ENCODE assay signal across 25 mouse cellular contexts in the genomic region with DNA sequence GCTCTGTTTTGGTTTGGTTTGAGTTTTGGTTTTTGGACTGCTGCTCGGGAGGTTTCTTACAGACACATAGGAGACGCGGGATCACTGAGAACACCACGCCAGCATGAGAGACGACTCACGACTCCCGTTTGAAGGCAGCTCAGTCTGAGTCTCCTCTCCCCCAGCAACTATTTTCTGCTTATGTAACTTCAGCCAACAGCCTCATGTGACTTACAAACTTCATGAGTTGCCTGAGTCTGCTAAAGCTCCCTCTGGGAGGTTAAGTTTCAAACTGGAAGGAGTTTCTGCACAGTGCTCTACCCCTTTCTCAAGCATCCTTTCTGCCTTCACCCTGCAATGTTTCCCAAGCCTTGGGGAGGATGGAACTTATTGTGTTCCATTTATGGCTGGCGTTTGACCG. TPM values are rescaled to one million over a fixed set of nuclear protein-coding genes. Genes with fewer than 3 reads are reported as not detected.
A peak's percentile ranks its signal among the peaks of the same experiment; 100 is the strongest.
DNase-seq lines count a peak whose midpoint lies in the region; TF ChIP-seq lines count a peak whose summit lies in the region.
"Had no signal": no experiment of that assay in that cellular context is flagged by ENCODE, and none has a peak within 500 bp of the region (broad histone marks: within the 10 kb centered on the region; RNA-seq: fewer than 3 reads in every experiment).

No protein-coding gene starts in this region.

- H3K9ac ChIP-seq in heart, adult 2 months (ENCODE audit: low read depth, low read length), result no peak overlapping the region
- H3K9ac ChIP-seq: forebrain, embryonic 13.5 days; heart, embryonic 15.5 days; hindbrain, embryonic 12.5 days had no signal

- intact Hi-C loops in heart, adult 2 months (cut with DNase I), result no loop called here
- intact Hi-C loops in heart, postnatal 10 days (cut with DNase I), result no loop called here

- 66% methylated on average over 9 of the region's 9 CpGs for whole genome bisulfite sequencing in heart, adult 2 months

- H3K27ac ChIP-seq in heart, adult 2 months, result no peak overlapping the region
- H3K27ac ChIP-seq in brown adipose tissue, adult 24 weeks (replicated peaks; ENCODE audit: low read depth, low read length), result peak overlapping the region; percentile 59; the same call in 1 of the 2 replicates
- H3K27ac ChIP-seq: forebrain, embryonic 13.5 days; heart, embryonic 15.5 days; hindbrain, embryonic 12.5 days had no signal

- no peaks in the 10 kb centered on the region for H3K79me2 ChIP-seq in heart, adult 2 months (replicated peaks; ENCODE audit: control insufficient read depth, insufficient read depth, low read length)

- H3K4me3 ChIP-seq in heart, adult 2 months, result no peak overlapping the region
- no peak overlapping the region; the same call in 1 of the 2 replicates for H3K4me3 ChIP-seq in brown adipose tissue, adult 24 weeks (ENCODE audit: insufficient read depth, low read depth, low read length)
- H3K4me3 ChIP-seq: forebrain, embryonic 13.5 days; heart, embryonic 15.5 days; hindbrain, embryonic 12.5 days had no signal

- no peak for TF ChIP-seq CTCF in heart, adult 2 months (IDR thresholded peaks at IDR 0.05)

- H3K4me1 ChIP-seq in heart, adult 2 months (ENCODE audit: control insufficient read depth, insufficient read depth, low read length), result peaks cover 1% of the 10 kb centered on the region; the same call in 1 of the 2 replicates
- no peaks in the 10 kb centered on the region for H3K4me1 ChIP-seq in brown adipose tissue, adult 24 weeks (ENCODE audit: control insufficient read depth, insufficient read depth, insufficient read length, low read length)

- peak; percentile 43 for DNase-seq in gastrocnemius, adult 18-20 months (ENCODE audit: low spot score)
- no peak for DNase-seq in gastrocnemius, adult 8-10 months (ENCODE audit: low spot score in 2 of 2)
- no peak for DNase-seq in heart, adult 2 months
- no peak for DNase-seq in heart, postnatal 10 days
- DNase-seq in NIH3T3 (ENCODE audit: low read depth), result peak; percentile 77
- no peak for DNase-seq in adrenal gland, postnatal 36 days
- DNase-seq in yolk sac, embryonic 10.5 days (ENCODE audit: low spot score), result no peak
- DNase-seq: adrenal gland, postnatal 14 days; B cell, adult 2 months; cerebellum, adult 2 months; cerebellum, postnatal 10 days; heart, postnatal 36 days; kidney, adult 11 months; kidney, adult 9 months had no signal

- TF ChIP-seq EP300 in heart, adult 2 months (IDR thresholded peaks at IDR 0.05; ENCODE audit: insufficient read depth, low read depth, low read length), result no peak

- H3K27me3 ChIP-seq in heart, adult 2 months (ENCODE audit: control insufficient read depth, insufficient read depth, low read length), result no peaks in the 10 kb centered on the region
- H3K27me3 ChIP-seq: forebrain, embryonic 13.5 days; heart, embryonic 15.5 days had no signal

- no peaks in the 10 kb centered on the region for H3K36me3 ChIP-seq in heart, adult 2 months (ENCODE audit: control insufficient read depth, insufficient read depth, low read length)
- H3K36me3 ChIP-seq: G1E; heart, embryonic 15.5 days; hindbrain, embryonic 12.5 days had no signal

- TF ChIP-seq POLR2A in heart, adult 2 months (IDR thresholded peaks at IDR 0.05; ENCODE audit: insufficient read depth, low read depth, low read length), result 0 out of 2 replicates have a peak, but pooled peaks have one; percentile 17

RNA-seq across cellular contexts. Expression of a gene that starts 3.1 kb away (rescaled TPM):
- 10 to 100 TPM; 22.0 to 23.9 TPM for total RNA-seq in gastrocnemius, adult 18-20 months (2021)
- 10 to 100 TPM; 13.0 to 20.3 (median 17.8) TPM for total RNA-seq in gastrocnemius, adult 8-10 months (2022)
- total RNA-seq in heart, adult 2 months (2021), result 100 to 1,000 TPM; 100 to 104 TPM
- polyA plus RNA-seq in heart, adult 2 months (2012; rRNA removed), result 53.4 and 88.7 TPM in 2 replicates
- total RNA-seq in heart, postnatal 10 days (2021), result 10 to 100 TPM; 57.3 to 60.8 TPM
- polyA plus RNA-seq in brown adipose tissue, adult 24 weeks (2012; ENCODE audit: insufficient read depth, insufficient read length, missing spikeins), result 174 and 194 TPM in 2 replicates
- total RNA-seq in adrenal gland, postnatal 36 days (2021), result 10 to 100 TPM; 37.1 to 47.6 TPM

RNA-seq across cellular contexts. Expression of a gene that starts 44.8 kb away (rescaled TPM):
- not detected for total RNA-seq in gastrocnemius, adult 18-20 months (2021)
- total RNA-seq in gastrocnemius, adult 8-10 months (2022), result not detected
- total RNA-seq in heart, adult 2 months (2021), result 1 to 10 TPM; 1.3 to 2.2 TPM
- polyA plus RNA-seq in heart, adult 2 months (2012; rRNA removed), result 0.66 and 2.3 TPM in 2 replicates
- under 1 TPM in 1 of 2 experiments, not detected in 1; 0.55 TPM for total RNA-seq in heart, postnatal 10 days (2021)
- polyA plus RNA-seq in brown adipose tissue, adult 24 weeks (2012; ENCODE audit: insufficient read depth, insufficient read length, missing spikeins), result not detected in 2 replicates
- total RNA-seq in adrenal gland, postnatal 36 days (2021), result 1 to 10 TPM in 1 of 2 experiments, not detected in 1; 1.1 TPM
- total RNA-seq: adrenal gland, adult 18-20 months; adrenal gland, postnatal 14 days; G1E; granulocyte monocyte progenitor cell, adult 5-6 weeks had no signal
- polyA plus RNA-seq: CD4-positive, CD25-positive, alpha-beta regulatory T cell, adult 4 months; cerebellum, adult 2 months; embryonic facial prominence, embryonic 11.5 days; forebrain, embryonic 13.5 days; G1E; heart, embryonic 11.5 days; heart, embryonic 15.5 days; hindbrain, embryonic 12.5 days; hindbrain, embryonic 16.5 days had no signal

Comparison
In these comparisons a context has a peak if more than half of its experiments do, and no peak if none do; other contexts are left out.
1. DNase-seq: peak in gastrocnemius, adult 18-20 months (single experiment) and NIH3T3 (single experiment); none in gastrocnemius, adult 8-10 months (0 of 2), heart, adult 2 months (0 of 2), heart, postnatal 10 days (0 of 2), adrenal gland, postnatal 36 days (0 of 2) and yolk sac, embryonic 10.5 days (single experiment).